Mouse (Mus musculus) brain, embryonic 14.5 days (tissue): Measurements from ENCODE around the gene Abhd14a.

ENCODE experiments used
- CTCF ChIP-seq: fragments of 200-500 bp; IDR thresholded peaks from 2 replicates; pipeline ENCODE4 v1.5.1; 2012; ENCODE audit warnings: inconsistent platforms, mild to moderate bottlenecking, moderate library complexity, borderline replicate concordance; ENCODE audit not compliant: insufficient read depth, insufficient read length; ENCODE audit errors: extremely low read depth
- POLR2A ChIP-seq: fragments of 200-500 bp; IDR thresholded peaks from 2 replicates; pipeline ENCODE4 v1.6.1; 2012; ENCODE audit warnings: mild to moderate bottlenecking, inconsistent platforms, borderline replicate concordance; ENCODE audit not compliant: poor library complexity, insufficient read depth, insufficient read length, severe bottlenecking; ENCODE audit errors: extremely low read depth

GRCm38 (mm10) chr9:106429221-106430014 lies 18.1 kb downstream of the Abhd14a start, which contains the start of gene Rpl29:
- TF ChIP-seq POLR2A (peak; percentile 42; the same call in 1 of the 2 replicates), CTCF (no peak)
